Mouse (Mus musculus) limb, embryonic 11.5 days (tissue): ENCODE measurements around the gene Nova1. TPM values are rescaled to one million over a fixed set of nuclear protein-coding genes. Genes with fewer than 3 reads are reported as not detected.

Experiments used
- ATAC-seq: fragments of 200-750 bp; cut with Nextera tagmentation; 2 replicates; pipeline ENCODE4 v1.8.0; 2017; ENCODE audit warnings: low read depth; ENCODE audit not compliant: insufficient number of reproducible peaks, low FRiP score, low TSS enrichment
- DNase-seq: peaks from one replicate; pipeline ENCODE4 v3.0.0-alpha.2; 2015; ENCODE audit warnings: low spot score
- H3K27ac ChIP-seq: fragments of 300-500 bp; sonication (generic); replicated peaks from 2 replicates; pipeline ENCODE4 v1.5.1; 2014; ENCODE audit warnings: low read depth, mild to moderate bottlenecking, low read length
- H3K27me3 ChIP-seq: fragments of 300-500 bp; sonication (generic); 2 replicates; pipeline ENCODE4 v1.6.1; 2014; ENCODE audit warnings: mild to moderate bottlenecking, low read length, mixed read lengths; ENCODE audit not compliant: control insufficient read depth, insufficient read depth
- H3K36me3 ChIP-seq: fragments of 300-500 bp; sonication (generic); 2 replicates; pipeline ENCODE4 v1.6.1; 2014; ENCODE audit warnings: mild to moderate bottlenecking, low read length, moderate library complexity, mixed read lengths; ENCODE audit not compliant: control insufficient read depth, insufficient read depth
- H3K4me1 ChIP-seq: fragments of 300-500 bp; sonication (generic); 2 replicates; pipeline ENCODE4 v1.6.1; 2014; ENCODE audit warnings: low read length, mixed read lengths; ENCODE audit not compliant: control insufficient read depth, insufficient read depth
- H3K4me2 ChIP-seq: fragments of 300-500 bp; sonication (generic); 2 replicates; pipeline ENCODE4 v1.6.1; 2014; ENCODE audit warnings: low read depth, mild to moderate bottlenecking, moderate library complexity; ENCODE audit not compliant: severe bottlenecking
- H3K4me3 ChIP-seq: fragments of 300-500 bp; sonication (generic); 2 replicates; pipeline ENCODE4 v1.5.1; 2014; ENCODE audit warnings: low read depth, low read length
- H3K9ac ChIP-seq: fragments of 300-500 bp; sonication (generic); 2 replicates; pipeline ENCODE4 v1.6.1; 2014; ENCODE audit warnings: mild to moderate bottlenecking, low read length
- H3K9me3 ChIP-seq: fragments of 300-500 bp; sonication (generic); 2 replicates; pipeline ENCODE4 v1.6.1; 2016; ENCODE audit warnings: low read length; ENCODE audit not compliant: control insufficient read depth
- WGBS: fragments of 180-500 bp; shearing (Covaris S2); extraction: QIAGEN DNeasy Blood & Tissue Kit; methylation state at CpG from one replicate; pipeline ENCODE4 v1.1.7; 2014; 5-methylcytosine and 5-hydroxymethylcytosine counted together
- polyA plus RNA-seq: library from polyadenylated mRNA; unstranded; fragments of >200 nt; fragmentation: Nextera tagmentation; extraction: Ambion mirVana; gene quantifications from 2 replicates; pipeline ENCODE4 v1.2.1, GENCODE M21; 2014

The Nova1 gene
- polyA plus RNA-seq, 1 experiment from 2014 or later, result 1.9 TPM

DNA sequence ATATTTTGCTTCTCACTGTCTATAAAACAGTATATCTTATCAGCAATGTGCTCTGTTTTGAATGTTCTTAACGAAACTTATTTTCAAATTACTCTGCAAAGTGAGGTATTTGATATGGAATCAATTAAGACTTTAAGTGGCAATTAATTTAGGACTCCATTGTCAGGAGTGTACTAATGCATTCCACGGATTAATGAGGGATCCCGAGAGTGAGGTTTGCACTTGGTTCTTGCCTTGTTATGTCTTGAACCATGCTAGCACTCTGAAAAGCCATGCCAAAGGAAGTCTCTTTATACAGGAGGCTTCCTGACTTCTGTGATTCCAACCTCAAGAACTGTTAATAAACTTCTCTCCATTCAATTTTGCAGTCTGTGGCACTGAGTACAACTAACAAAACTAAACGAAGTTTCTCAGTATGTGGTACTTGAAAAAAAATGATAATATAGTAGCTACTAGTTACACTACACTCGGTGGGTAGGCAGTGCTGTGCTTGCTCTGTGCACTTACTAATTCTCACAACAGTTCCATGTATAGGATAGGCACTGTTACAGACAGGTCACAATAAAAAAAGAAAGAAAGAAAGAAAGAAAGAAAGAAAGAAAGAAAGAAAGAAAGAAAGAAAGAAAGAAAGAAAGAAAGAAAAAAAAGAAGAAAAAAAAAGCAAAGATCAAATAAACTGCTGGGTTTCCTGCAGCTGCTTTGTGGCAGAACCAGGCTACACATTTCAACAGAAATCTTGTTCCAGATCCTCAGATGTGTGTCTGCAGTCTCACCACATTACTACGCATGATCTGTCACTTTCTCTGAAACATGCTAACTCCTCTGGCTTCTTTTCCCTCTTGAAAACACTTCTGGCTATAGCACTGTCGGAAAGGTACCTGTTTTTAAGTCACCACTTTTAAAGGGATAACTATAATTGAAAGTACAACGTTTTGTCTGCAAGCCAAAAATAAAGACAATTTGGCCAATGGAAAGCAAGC is 36.1 kb downstream of the Nova1 start:
- 70% methylated on average over 8 of the region's 8 CpGs for WGBS
- H3K4me3 ChIP-seq, result no peak overlapping the region
- H3K9ac ChIP-seq, result no peak overlapping the region
- H3K27me3 ChIP-seq, result no peaks in the 10 kb centered on the region
- H3K36me3 ChIP-seq, result no peaks in the 10 kb centered on the region
- no peaks in the 10 kb centered on the region for H3K9me3 ChIP-seq
- H3K4me1 ChIP-seq, result no peaks in the 10 kb centered on the region
- ATAC-seq, result no peak
- H3K4me2 ChIP-seq, result no peak overlapping the region
- no peak for DNase-seq
- no peak overlapping the region for H3K27ac ChIP-seq

DNA sequence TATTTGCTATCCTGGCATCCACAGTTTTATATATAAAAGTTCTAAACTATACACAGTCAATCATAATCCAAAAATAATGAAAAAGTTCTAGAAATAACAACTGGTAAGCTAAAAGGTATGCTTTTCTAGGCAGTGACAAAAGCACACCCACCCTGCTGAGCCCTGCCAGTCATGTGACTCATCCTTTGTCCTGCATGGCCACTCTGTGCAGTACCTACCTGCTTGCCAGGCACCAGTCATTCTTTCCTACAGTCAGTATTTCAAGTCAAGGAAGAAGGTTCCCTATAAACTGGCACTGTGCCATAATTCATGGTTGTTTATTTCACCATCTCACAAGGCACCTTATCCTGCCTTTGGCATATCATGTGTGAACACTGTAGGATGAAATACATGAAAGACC is 37.2 kb downstream of the Nova1 start:
- no peak for ATAC-seq
- Histone ChIP-seq H3K9me3 (no peaks in the 10 kb centered on the region), H3K36me3 (no peaks in the 10 kb centered on the region), H3K27me3 (no peaks in the 10 kb centered on the region), H3K4me2 (no peak overlapping the region), H3K4me1 (no peaks in the 10 kb centered on the region), H3K9ac (no peak overlapping the region), H3K4me3 (no peak overlapping the region), H3K27ac (no peak overlapping the region)
- DNase-seq, result no peak

DNA sequence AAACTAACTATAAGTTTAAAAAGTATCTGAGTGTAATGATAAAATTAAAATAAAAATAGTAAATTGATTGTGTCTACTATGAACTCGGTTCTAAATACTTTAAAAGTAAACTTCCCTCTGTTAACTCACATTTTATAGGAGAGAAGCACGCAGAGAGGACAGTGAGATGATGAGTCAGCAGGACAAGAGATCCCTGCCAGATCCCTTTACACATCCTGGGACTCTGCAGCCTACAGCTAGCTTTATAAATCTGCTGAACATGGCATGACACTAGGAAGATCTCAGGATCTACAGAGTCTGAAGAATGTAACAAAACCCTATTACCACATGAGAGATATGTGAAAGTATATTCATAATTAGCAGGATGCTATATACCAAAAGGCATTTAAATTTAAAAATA is 37.7 kb downstream of the Nova1 start:
- H3K9me3 ChIP-seq, result no peaks in the 10 kb centered on the region
- H3K4me1 ChIP-seq, result no peaks in the 10 kb centered on the region
- H3K4me3 ChIP-seq, result no peak overlapping the region
- ATAC-seq (no peak), DNase-seq (no peak)
- no peaks in the 10 kb centered on the region for H3K36me3 ChIP-seq
- no peak overlapping the region for H3K9ac ChIP-seq
- H3K4me2 ChIP-seq, result no peak overlapping the region
- WGBS, result 84% methylated on average over 2 of the region's 2 CpGs
- no peaks in the 10 kb centered on the region for H3K27me3 ChIP-seq
- no peak overlapping the region for H3K27ac ChIP-seq

DNA sequence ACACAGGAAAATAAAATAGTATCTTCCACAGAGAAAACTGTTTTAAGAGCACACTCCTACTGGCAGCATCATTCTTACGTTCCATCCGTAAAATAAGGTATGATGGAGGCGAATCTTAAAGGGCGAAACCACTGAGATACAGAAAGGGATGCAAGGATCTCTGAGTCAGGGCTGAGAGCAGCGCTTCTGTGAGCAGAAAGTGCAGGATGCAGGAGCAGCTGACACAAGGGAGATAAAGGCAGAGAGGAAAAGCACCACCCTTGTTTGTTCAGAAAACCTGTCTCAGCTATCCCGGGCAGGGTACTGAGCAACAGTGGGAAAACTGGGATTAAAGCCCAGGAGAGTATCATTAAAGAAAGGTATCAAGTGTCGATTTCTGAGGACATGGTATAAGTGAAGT is 59.3 kb downstream of the Nova1 start:
- no peaks in the 10 kb centered on the region for H3K9me3 ChIP-seq
- no peaks in the 10 kb centered on the region for H3K36me3 ChIP-seq
- ATAC-seq (no peak), DNase-seq (no peak)
- no peak overlapping the region for H3K4me2 ChIP-seq
- no peaks in the 10 kb centered on the region for H3K27me3 ChIP-seq
- H3K27ac ChIP-seq, result no peak overlapping the region
- no peaks in the 10 kb centered on the region for H3K4me1 ChIP-seq
- WGBS, result 76% methylated on average over 7 of the region's 7 CpGs
- no peak overlapping the region for H3K4me3 ChIP-seq
- no peak overlapping the region for H3K9ac ChIP-seq

DNA sequence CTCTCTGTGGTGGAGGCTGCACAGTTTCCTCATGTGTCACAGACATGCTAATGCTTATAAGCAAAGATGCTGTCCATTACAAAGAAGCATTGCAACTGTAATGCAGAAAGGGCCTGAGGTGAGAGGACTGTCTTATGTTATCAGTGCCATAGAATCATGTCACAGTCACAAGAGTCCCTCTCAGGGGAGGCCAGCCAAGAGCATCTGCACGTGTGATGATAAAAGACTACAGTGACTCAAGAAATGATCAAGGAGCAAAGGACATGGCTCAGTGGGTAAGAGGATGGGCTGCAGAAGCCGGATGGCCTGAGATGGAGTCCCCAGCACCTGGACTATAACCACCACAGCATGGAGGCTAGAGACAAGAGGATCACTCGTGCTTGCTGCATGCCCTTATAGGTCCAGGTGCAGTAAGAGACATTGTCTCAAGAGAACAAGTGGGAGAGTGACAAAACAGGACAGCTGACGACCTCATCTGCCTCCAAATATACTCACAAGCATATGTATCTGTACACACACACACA is 64.3 kb downstream of the Nova1 start:
- DNase-seq (no peak), ATAC-seq (no peak)
- Histone ChIP-seq H3K27ac (no peak overlapping the region), H3K36me3 (no peaks in the 10 kb centered on the region), H3K4me2 (no peak overlapping the region), H3K4me3 (no peak overlapping the region), H3K9me3 (no peaks in the 10 kb centered on the region), H3K27me3 (no peaks in the 10 kb centered on the region), H3K9ac (no peak overlapping the region), H3K4me1 (no peaks in the 10 kb centered on the region)
- WGBS, result 65% methylated on average over 4 of the region's 4 CpGs

DNA sequence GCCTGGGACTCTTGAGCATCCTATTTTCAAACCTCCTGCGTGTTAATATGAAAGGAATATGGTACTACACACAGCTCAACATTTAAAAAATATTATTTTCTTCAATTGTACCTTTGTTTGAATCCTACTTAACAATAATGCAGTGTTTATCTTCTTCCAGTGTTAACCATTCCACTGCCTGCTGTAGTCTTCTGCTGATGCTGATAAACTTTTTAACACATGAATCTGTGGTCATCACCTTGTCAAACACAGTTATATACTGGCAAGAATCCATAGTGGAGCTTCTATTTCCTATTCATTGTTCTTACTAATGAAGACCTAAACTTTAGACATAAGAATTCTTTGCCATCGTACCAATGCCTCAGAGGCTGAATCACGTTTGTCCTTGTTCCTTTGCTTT is 65.6 kb downstream of the Nova1 start:
- no peaks in the 10 kb centered on the region for H3K27me3 ChIP-seq
- H3K4me2 ChIP-seq, result no peak overlapping the region
- H3K36me3 ChIP-seq, result no peaks in the 10 kb centered on the region
- H3K27ac ChIP-seq, result no peak overlapping the region
- ATAC-seq (no peak), DNase-seq (no peak)
- H3K9me3 ChIP-seq, result no peaks in the 10 kb centered on the region
- 77% methylated on average over 3 of the region's 3 CpGs for WGBS
- H3K4me3 ChIP-seq, result no peak overlapping the region
- H3K4me1 ChIP-seq, result no peaks in the 10 kb centered on the region
- H3K9ac ChIP-seq, result no peak overlapping the region

DNA sequence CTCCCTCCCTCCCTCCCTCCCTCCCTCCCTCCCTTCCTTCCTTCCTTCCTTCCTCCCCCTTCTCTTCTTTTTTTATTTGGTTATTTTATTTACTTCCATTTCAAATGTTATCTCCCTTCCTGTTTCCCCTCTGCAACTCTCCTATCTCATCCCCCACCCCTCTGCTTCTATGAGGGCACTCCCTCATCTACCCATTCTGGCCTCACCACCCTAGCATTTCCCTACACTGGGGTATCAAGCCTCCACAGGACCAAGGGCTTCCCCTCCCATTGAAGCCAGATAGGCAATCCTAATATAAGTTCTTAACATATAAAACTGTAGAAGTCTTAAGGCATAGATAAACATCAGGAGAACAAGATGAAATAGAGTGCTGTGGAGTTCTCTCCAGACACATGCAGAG is 85.5 kb downstream of the Nova1 start:
- Histone ChIP-seq H3K27ac (no peak overlapping the region), H3K27me3 (no peaks in the 10 kb centered on the region), H3K4me3 (no peak overlapping the region), H3K9ac (no peak overlapping the region), H3K36me3 (no peaks in the 10 kb centered on the region), H3K9me3 (no peaks in the 10 kb centered on the region), H3K4me1 (no peaks in the 10 kb centered on the region), H3K4me2 (no peak overlapping the region)
- DNase-seq (no peak), ATAC-seq (no peak)

DNA sequence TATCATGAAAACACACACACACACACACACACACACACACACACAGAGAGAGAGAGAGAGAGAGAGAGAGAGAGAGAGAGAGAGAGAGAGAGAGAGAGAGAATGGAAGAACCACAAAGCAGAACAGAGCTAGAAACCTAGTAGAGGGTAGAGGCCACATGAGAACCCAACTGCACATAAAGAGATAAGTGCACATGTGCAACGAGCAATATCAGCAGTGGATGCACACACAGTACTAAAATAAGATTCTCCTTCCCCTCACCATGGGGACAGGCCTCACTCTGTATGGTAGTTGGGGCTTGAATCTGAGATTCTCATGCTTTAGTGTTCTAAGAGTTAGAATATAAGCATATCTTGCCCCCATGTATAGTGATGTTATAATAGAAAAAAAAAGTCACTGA is 86.8 kb downstream of the Nova1 start:
- Histone ChIP-seq H3K4me1 (no peaks in the 10 kb centered on the region), H3K27me3 (no peaks in the 10 kb centered on the region), H3K9me3 (no peaks in the 10 kb centered on the region), H3K36me3 (no peaks in the 10 kb centered on the region), H3K27ac (no peak overlapping the region), H3K4me2 (no peak overlapping the region), H3K4me3 (no peak overlapping the region), H3K9ac (no peak overlapping the region)
- WGBS, result 69% methylated on average over 1 of the region's 1 CpGs
- ATAC-seq (no peak), DNase-seq (no peak)
